Mouse (Mus musculus): Measurements from ENCODE around the gene Npepps.

GRCm38 (mm10) chr11:97302231-97302781 lies 21.9 kb upstream of the Npepps start:
- TF ChIP-seq CTCF (IDR thresholded peaks at IDR 0.05; ENCODE audit: low read depth) (no peak), EP300 (IDR thresholded peaks at IDR 0.05; ENCODE audit: low read depth) (no peak)
